Mouse (Mus musculus) ovary, adult 18-20 months (tissue): ENCODE data around the gene Tmem238.
A peak's percentile ranks its signal among the peaks of the same experiment; 100 is the strongest.

Experiments used
- DNase-seq: peaks from one replicate; pipeline ENCODE4 v3.0.0; 2022; ENCODE audit warnings: low spot score, mixed read lengths

Gene Tmem238

DNA sequence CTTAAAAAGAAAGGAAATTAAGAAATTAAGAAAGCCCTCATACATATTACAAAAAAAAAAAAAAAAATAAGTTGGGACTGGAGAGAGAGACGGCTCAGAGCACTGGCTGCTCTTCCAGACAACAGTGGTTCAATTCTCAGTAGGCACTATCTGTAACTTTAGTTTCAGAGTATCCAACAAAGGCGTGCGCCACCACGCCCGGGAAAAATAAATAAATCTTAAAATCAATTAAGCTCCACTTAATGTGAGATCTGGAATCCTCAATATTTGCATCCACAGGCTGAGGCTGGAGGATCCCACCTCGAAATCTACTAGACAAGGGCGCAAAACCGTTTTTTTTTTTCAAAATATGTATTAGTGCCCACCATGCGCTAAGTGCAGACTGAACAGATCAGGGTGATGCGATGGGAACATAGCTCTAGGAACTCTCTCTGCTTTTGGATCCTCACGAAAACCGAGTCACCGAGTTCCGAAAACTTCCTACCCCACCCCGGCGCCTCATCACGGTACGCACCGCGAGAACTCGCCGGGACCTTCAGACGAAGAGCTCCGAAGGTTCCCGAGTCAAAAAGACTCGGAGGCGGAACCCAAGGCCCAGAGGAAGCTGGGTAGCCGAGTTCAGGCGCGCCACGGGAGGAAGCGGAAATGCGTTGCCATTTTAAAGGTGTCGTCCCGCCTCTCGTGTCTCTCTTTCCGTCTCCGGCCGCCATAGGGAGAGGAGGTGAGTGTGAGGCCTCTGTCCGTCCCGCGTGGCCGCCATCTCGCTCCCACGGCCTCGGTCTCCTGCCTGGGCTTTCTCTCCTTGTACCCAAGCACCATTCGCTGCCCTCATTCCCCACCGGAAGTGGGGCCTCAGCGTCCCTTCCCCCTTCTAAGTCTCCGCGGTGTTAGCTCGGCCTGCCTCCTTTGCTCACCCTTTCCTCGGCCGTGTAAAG is 3.1 kb upstream of the Tmem238 start, which contains the start of gene Rpl28:
Rpl28 (plus strand) TSS at position 597 of the 935 bp plus-strand sequence.
- DNase-seq, result peak; percentile 94

DNA sequence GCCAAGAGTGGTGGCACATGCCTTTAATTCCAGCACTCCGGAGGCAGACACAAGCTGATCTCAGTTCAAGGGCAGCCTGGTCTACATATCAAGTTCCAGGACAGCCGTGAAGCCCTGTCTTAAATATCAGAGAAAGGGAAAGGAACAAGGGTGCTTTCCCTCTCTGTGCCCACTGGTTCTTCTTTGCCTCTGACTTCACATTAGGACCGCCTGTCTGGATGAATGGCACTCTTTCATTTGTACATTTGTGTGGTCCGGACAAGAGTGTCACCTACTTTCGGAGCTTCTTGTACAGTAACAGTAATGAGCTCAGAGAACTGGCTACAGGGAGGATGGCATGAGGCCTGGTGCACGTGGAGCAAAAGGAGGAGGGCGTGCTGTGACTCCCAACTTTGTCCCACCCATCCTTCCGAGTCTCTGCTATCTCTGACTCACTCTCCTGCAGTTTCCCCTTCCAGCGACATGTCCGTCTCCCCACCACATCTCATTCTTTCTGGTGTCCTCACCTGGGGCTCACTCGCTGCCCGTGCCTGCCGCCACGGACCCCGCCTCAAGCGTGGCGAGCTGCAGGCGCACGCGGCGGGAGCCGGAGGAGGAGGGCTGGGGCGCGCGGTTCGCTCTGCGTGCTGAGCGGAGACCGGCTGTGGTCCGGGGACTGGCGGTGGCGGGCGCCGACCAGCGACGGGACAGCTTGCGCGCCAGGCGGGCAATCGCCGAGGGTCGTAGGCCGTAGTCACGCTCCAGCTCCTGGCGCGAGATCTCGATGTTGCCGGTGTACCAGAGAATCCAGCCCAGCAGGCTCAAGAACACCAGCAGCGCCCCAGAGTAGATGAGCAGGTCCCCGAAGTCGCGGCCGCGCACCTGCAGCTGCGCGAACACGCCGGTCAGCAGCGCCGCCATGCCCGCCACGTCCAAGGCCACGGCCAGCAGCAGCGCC is 689 bp downstream of the Tmem238 start:
- peak; percentile 41 for DNase-seq

DNA sequence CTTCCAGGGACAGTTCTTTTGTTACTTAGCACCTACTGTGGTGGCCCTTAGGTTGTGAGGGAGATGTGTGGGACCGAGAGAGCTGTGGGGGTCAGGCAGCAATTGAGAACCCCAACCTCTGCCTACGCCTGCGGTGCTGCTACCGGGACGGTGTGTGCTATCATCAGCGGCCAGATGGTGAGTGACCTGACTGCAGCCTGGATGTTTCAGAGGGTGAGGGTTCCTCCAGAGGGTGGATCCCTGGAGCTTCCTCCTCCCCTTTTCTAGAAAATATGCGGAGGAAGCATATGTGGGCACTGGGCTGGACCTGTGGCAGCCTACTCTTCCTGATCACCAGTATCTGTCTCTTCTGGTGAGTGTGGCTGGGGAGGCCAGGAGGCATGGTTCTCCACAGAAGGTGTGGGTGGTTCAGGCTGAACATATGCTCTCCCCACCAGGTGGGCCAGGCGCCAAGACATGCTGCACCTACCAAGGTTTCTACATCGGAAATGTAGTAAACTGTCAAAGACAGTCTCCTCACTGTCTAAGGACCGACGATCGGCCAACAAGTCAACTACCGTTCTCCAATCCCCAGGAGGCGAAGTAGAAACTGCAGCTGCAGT is 5.7 kb downstream of the Tmem238 start:
- DNase-seq, result no peak

DNA sequence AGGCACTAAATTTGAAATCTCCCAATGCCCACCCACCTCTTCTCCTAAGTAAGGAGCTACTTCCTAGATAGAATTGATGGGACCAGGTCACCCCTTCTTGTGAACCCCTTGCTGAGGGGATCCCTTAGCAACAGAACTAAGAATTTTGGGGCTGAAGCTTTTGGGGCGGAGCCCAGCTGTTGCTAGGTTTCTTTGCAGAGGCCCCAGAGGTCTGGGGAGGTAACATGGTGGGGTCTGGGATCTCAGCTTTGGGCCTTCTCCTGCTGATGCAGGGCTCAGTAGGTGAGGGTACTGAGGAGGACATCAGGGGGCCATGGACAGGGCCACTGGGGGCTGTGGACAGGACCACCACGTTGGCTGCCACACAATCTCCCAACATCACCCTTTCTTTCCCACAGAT is 6.7 kb downstream of the Tmem238 start, which contains the start of the genes Il11 and Tmem190:
Il11 (minus strand) TSS at position 101 of the 400 bp plus-strand sequence.
Tmem190 (plus strand) TSS at position 179 of the 400 bp plus-strand sequence.
- DNase-seq, result no peak

DNA sequence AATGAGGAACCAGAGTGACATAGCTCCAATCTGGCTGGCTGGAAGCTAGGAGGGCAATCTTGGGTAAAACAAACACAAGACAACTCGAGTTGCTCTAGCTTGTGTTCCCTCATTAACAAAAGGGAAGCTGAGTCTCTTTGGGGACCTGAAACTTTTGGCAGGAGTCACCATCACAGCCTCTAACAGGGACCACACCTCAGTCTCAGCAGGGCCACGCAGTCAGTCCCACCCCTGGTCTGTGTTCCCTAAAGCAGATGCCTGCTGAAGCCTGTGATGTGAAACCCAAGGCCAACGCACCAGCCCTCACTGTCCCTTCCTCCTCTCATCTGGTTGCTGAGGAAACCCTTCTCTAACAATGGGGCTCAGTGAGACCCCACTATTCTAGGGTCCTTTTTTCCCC is 7.3 kb downstream of the Tmem238 start:
- no peak for DNase-seq

DNA sequence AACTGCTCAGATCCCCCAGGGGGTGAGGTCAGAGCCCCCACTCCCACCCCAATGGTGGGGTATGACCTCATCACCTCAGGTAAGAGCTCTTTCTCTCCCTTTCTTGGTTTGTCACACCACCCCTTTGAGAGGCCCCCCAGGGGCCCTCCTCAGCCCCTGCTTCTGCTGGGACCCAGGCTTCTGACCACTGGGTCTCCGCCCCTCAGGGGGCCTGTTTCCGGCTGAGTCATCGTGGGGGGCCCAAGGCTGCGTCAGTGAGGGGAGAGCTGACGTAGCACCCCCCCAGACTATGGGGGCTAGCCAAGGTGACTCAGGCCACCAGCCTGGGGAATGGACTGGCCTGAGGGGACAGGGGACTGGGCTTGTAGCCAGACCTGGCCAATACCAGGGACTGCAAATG is 9.5 kb downstream of the Tmem238 start:
- no peak for DNase-seq

DNA sequence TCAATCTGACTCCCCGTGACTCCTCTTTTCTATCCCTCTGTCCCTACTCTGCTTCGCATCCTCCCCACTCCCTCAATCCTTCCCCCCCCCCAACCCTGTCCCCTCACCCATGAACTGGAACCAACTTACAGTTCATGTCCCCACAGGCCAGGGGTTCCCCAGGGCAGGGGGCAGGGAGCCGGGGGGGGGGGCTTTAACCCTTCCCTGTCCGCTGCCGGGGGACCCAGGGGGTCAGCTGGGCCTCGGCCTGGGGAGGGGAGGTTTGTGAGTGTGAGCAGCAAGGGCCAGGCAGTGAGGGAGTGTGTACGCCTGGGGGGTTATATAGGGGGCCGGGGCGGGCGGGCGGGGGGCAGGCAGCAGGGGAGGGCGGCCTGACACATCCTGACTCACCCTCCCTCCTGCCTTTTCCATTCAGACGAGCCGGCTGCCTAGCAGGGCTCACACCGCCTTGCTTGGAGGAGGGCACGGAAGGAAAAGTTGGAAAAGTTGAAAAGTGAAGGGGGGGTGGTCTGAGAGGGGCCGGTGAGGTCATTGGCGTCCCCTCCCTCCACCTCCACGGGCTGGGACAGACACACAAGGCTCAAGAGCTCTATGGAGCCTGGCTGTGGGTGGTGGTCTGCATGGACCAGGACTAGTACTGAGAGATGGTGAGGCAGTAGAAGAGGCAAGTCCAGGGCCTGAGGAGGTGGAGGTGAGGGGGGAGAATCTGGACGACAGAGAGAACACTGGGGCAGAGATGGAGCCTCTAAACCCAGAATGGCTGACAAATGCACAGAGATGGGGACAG is 11.4 kb downstream of the Tmem238 start:
- DNase-seq, result no peak

DNA sequence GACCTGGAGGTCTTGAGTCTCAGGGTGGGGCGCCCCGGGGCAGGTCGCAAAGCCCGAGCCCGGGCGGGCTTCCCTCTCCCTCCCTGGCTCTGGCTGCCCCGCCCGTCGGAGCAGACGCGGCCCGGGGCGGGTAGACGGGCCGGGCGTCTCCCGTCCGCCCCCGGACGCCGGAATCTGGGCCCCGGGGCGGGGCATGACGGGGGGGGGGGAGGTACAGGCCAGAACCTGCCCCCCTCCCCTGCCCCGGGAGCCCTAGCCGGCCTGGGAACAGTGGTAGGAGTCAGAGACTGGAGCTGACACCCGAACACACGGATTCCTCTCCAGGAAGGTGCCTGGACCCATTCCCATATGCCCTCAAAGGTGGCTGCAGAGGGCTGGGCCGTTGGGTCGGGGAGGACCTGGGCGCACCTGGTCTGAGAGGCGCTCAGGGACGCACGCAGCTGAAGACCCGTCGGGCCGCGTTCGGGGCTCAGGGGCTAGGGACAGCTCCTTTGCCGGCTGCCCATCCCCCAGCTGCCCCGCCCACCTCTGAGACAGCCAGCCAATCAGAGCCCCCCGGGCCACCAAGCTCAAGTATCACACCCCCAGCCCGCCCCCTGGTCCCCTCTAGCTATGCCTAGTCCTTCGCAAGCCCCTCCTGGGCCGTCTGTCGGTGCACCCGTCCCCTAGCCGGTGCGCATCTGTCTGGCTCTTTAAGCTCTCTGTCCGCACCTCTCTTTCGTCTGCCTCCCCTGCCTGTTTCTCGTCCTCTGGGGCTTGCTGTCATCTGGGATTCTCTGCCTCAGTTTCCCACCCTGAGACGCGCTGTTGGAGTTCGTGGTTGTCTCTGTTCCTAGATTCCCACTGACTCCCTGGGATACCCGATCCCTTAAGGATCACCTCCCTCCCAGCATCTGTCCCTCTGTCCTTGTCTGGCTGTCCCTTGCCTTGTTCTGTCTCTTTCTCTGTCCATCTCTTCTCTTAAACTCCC is 12.3 kb downstream of the Tmem238 start:
- peak; percentile 22 for DNase-seq

DNA sequence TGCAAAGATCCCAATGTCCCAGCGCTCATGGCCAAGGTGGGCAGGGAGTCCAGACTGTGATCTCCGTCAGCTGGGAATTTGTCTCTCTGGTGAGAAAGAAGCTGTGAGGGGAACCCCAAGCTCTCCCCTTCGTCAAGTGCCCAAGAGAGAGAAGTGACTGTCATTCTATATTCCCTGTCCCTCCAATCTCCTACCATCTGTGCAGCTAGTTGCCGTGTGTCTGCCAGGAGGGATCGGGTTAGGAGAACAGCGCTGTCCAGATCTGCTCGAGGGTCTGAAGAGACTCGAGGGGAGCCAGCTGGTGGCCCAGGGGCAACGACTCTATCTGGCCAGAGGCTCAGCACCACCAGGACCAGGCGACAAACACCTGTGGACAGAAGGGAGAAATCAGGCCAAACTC is 13.3 kb downstream of the Tmem238 start:
- no peak for DNase-seq

DNA sequence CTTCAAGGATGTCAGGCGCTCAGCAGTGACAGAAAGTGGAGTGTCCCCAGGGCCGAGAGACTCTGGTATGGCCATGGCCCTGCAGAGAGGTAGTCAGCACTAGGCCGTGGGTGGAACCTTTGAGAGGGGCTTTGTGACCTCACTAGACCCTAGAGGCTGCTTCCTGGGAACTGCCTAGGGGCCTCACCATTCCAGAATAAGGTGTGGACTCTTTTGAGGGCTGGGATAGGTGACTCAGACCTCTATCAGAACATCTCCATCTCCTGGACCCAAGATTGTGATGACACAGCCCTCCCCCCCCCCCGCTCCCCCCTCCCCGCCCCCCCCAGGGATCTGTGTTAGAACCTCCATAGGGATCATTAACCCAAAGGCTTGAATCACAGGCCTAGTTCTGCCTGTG is 18.3 kb downstream of the Tmem238 start, which contains the start of gene Fam71e2:
Fam71e2 (minus strand) TSS at position 101 of the 400 bp plus-strand sequence.
- no peak for DNase-seq

DNA sequence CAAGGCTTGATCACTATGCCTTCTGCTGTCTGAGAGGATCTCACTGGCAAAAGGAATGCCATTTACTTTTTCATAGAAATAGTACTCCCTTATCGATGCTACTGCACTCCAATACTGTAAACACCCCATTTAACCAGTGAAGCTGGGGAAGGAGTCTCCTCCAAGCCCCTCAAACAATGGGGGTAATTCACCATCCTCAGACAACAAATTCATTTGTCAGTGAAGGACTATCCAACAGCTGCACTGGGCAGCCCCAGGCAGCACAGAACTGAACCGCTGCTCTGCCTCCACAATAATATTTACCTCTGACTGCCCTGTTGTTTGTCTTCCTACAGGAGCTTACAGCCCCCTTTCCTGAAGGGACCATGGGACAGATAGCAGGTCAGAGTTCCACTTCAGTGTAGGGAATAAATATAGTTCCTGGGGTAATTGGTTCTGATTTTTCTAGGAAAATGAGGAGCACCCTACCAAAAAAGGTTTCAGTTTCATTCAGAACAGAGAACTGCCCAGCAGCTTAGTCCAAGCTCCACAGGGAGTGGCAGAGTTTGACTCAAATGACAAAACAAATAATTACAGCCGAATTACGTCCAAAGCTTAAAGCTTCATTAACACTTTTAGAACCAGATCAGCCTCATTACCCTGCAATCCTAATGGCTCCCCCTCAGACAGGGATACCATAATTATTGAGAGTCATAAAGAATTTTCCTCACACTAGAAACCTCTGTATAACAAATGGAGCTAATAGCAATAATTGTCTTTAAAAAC is 24.3 kb downstream of the Tmem238 start:
- no peak for DNase-seq

DNA sequence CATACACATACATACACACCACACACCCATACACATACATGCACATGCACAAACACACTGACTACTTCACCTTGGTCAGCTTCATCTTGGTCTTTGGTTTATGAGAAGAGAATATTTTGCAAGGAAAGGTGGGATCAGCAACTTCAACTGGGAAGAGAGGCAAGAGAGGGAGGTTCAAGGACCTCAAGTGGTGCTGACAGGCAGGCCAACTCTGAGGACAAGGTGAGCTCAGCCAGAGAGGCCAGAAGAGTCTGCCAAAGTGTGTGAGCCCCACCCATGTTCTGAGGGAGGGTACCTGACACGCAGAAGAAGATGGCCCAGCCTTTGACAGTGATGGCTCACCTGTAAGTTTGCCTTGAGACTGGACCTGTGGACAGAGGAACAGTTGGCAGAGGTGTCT is 29.8 kb downstream of the Tmem238 start:
- DNase-seq, result no peak

DNA sequence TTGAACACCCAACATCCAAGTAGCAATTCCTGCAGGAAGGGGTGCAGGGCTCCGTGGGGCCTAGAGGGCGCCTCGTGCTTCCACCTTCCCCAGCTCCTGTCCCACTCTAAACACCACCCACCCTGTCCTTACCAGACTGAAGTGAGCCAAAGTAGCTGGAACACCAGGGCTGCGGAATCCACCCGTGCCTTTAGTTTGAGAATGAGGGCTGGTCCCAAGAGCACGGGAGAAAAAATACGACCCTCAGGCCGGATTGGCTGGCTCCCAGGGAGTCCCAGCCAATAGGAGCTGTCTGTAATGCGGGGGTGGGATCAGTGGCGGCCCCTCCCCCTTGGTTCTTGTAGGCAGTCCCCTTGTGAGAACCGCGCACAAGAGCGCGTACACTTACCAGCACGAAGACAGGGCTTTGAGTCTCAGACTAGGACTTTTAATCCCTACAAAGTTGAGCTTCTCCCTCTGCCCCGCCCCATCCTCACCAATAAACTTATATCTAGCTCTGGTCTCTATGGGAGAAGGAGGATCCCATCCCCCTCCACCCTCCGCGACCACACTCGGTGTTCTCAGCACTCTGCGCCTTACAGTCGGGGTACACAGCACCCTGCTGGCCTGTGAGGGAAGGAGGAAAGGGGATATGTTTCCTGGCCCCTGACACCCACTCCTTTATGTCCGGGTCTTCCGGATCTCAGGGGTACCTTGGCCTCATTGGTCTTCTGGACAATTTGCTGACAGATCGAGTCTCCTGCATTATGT is 36.5 kb downstream of the Tmem238 start, which contains the start of gene Cox6b2:
Cox6b2 (minus strand) TSS at position 274 of the 750 bp plus-strand sequence.
- DNase-seq, result peak; percentile 79

DNA sequence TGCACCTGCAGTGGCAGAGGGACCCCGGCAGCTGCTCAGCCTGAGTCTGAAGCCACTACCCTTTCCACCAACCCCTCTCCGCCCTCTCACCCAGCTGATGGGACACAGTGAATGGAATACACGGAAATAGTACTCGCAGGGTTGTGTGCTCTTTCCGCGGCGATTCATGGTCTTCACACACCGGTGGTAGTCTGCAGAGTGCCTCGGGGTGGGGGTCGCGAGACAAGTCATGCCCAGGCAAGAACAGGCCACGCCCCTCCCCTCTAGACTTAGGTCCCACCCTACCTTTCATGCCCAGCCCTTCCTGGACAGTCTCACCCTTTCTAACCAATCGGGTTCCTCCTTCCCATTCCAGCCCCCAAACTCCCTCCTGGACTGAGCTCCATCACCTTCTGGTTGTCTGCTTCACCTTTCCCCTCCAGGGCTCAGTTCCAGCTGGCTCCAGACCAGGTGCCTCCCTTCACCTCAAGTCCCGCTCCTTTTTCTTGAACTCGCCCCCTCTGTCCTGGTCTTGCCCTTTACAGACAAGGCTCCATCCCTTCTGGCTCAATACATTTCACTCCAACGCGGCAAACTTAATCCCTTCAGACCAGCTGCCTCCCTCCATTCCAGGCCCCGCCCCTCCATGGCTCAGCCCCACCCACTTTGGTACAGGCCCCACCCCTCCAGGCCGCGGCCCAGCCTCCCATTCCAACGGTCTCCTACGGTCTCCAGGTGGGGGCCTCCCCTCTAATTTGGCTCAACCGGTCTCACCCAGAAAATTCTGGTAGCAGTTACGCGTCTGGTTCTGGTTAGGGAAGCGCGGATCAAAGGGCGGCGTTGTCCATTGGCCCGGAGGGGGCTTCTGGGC is 37.3 kb downstream of the Tmem238 start:
- DNase-seq, result no peak

DNA sequence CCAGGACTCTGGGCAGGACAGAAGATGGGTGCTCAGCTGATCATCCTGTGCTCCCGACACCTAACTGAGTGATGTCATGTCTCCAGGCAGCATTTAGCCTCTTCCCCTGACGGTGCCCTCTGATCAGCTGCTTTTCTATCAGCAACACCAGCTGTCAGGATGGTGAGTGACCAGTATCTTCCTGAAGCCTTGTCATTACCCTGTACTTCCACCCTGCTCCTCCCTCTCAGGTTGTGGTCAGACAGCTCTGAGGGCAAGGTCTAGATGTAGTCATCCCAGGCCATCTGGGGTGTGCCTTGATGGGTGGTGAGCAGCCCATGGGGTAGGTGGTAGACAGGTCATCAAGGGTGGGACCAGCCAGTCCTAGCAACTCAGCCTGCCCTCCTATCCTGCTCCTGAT is 40.3 kb downstream of the Tmem238 start:
- no peak for DNase-seq

DNA sequence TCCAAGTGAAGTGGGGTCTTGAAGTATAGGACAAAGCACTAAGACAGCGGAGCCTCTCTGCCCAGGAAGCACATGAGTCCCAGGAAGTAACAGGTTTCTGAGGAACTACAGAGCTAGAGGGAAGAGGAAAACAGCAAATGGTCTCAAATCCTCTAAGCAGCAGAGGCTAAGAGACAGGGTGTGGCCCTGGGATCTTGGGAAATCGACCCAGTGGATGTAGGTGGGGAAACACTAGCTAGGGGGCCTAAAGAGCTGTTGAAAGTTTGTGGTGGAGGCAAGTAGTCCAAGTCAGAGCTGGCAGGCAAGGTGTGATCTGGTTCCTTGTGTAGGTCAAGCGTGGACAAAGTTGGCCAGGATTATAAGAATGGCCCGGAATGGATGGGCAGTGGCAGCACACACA is 41.1 kb downstream of the Tmem238 start:
- DNase-seq, result no peak

DNA sequence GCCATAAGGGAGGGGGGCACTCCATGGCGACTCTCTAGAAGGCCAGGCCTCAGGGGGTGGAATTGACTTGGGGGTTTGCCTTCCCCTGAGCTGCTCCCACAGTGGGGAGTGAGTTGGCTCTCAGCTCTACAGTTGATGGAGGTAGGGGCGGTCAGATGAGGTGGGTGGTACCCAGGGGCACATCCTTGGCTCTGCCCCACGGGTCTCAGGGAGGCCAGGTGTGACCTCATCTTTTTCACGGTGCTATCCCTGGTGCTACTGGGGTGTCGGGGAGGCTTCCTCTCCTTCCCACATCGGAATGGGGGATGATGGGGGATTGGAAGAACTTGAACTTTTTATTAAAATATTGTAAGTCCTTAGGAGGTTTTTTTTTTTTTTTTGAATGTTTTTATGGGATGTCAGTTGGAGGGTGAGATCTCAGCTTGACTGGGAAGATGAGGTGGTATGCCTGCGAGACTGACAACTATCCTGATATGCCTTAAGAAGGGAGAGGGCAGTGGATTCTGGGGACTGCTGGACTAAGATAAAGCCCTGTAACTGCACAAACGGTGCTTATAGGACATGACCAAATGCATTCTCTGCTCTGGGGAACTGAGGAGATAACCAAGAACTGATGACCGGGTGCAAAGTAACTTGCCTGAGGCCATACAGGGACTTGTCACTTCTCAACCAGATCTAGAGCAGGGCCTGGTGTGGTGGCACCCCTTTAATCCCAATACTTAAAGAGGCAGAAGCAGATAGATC is 42.1 kb downstream of the Tmem238 start:
- DNase-seq, result no peak
